ENCODE assay signal across 22 mouse cellular contexts in the genomic region with DNA sequence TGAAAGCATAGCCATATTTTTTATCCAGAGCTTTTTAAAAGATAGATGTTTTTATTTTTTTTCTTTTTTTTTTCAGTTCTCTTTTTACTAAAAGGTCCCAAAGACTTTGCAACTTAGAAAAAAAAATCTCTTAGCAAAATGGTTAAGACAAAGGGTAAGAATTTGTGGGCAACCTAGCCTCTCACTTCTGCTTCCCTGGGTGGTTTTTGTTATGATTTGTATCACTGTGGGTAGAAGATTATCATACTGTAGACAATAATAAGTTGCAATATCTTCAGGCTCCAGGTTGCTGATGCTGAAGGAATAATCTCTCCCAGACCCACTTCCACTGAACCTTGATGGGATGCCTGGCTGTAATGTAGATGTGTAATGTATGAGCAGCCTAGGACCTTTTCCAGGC.
"Had no signal": no experiment of that assay in that cellular context is flagged by ENCODE, and none has a peak within 500 bp of the region (broad histone marks: within the 10 kb centered on the region; RNA-seq: fewer than 3 reads in every experiment).

No protein-coding gene starts in this region.

- H3K4me3 ChIP-seq: heart, embryonic 10.5 days; heart, embryonic 12.5 days; hindbrain, embryonic 10.5 days; hindbrain, embryonic 12.5 days; intestine, embryonic 15.5 days; layer of hippocampus, adult 2 months; left cerebral cortex, adult 2 months; limb, embryonic 10.5 days; limb, embryonic 12.5 days had no signal

- H3K4me1 ChIP-seq: heart, embryonic 10.5 days; heart, embryonic 12.5 days; hindbrain, embryonic 10.5 days; hindbrain, embryonic 12.5 days; intestine, embryonic 15.5 days; limb, embryonic 10.5 days; limb, embryonic 12.5 days had no signal

- H3K4me2 ChIP-seq: heart, embryonic 12.5 days; hindbrain, embryonic 12.5 days; hindbrain, embryonic 14.5 days; intestine, embryonic 15.5 days; limb, embryonic 12.5 days; liver, embryonic 11.5 days had no signal

- DNase-seq: gastrocnemius, postnatal 10 days; gastrocnemius, postnatal 25 days; heart, adult 18-20 months; heart, postnatal 10 days; heart, postnatal 4 days; kidney, adult 18-20 months; kidney, adult 8-10 months; kidney, postnatal 10 days; kidney, postnatal 25 days; kidney, postnatal 4 days; liver had no signal

- H3K27me3 ChIP-seq: heart, embryonic 12.5 days; hindbrain, embryonic 12.5 days; intestine, embryonic 15.5 days; limb, embryonic 12.5 days had no signal

- H3K36me3 ChIP-seq: heart, embryonic 10.5 days; heart, embryonic 12.5 days; hindbrain, embryonic 10.5 days; hindbrain, embryonic 12.5 days; intestine, embryonic 15.5 days; limb, embryonic 10.5 days; limb, embryonic 12.5 days had no signal

- H3K27ac ChIP-seq: heart, embryonic 10.5 days; hindbrain, embryonic 10.5 days; hindbrain, embryonic 12.5 days; hindbrain, embryonic 14.5 days; intestine, embryonic 15.5 days; layer of hippocampus, adult 2 months; left cerebral cortex, adult 2 months; limb, embryonic 10.5 days; limb, embryonic 12.5 days had no signal

- H3K9me3 ChIP-seq: heart, embryonic 10.5 days; heart, embryonic 12.5 days; hindbrain, embryonic 10.5 days; hindbrain, embryonic 12.5 days; intestine, embryonic 15.5 days; limb, embryonic 10.5 days had no signal

- H3K9ac ChIP-seq: heart, embryonic 12.5 days; hindbrain, embryonic 12.5 days; hindbrain, embryonic 14.5 days; intestine, embryonic 15.5 days; limb, embryonic 12.5 days had no signal
